Mouse (Mus musculus) erythroblast, embryonic 14.5 days (primary cell): ENCODE measurements around the gene Alg2. TPM values are rescaled to one million over a fixed set of nuclear protein-coding genes. Genes with fewer than 3 reads are reported as not detected.

Experiments used
- H3K27me3 ChIP-seq: 2 replicates; pipeline ENCODE4 v1.6.1; 2012; ENCODE audit warnings: inconsistent platforms; ENCODE audit not compliant: control insufficient read depth
- H3K36me3 ChIP-seq: 2 replicates; pipeline ENCODE4 v1.6.1; 2012; ENCODE audit warnings: mild to moderate bottlenecking, inconsistent platforms; ENCODE audit not compliant: control insufficient read depth
- H3K4me1 ChIP-seq: 2 replicates; pipeline ENCODE4 v1.6.1; 2012; ENCODE audit warnings: inconsistent platforms; ENCODE audit not compliant: control insufficient read depth
- H3K4me3 ChIP-seq: replicated peaks from 2 replicates; pipeline ENCODE3; 2012; ENCODE audit warnings: moderate library complexity, mild to moderate bottlenecking, inconsistent platforms
- H3K9me3 ChIP-seq: 2 replicates; pipeline ENCODE4 v1.6.1; 2012; ENCODE audit warnings: low read length, inconsistent platforms, mixed read lengths; ENCODE audit not compliant: control insufficient read depth
- GATA1 ChIP-seq: IDR thresholded peaks from 2 replicates; pipeline ENCODE4 v1.6.1; 2012; ENCODE audit warnings: low read length, inconsistent platforms, mixed read lengths
- TAL1 ChIP-seq: IDR thresholded peaks from 3 replicates; pipeline ENCODE4 v1.6.1; 2012; ENCODE audit warnings: low read length, inconsistent platforms, mixed read lengths
- polyA plus RNA-seq: library from polyadenylated mRNA; stranded (reverse); fragments of >175 nt; gene quantifications from 2 replicates; pipeline ENCODE4 v1.2.3, GENCODE M21; 2012

Alg2 gene
- polyA plus RNA-seq, 1 experiment, result 0.12 TPM

GRCm38 (mm10) chr4:47422946-47423345 is 51.2 kb downstream of the Alg2 start:
- no peaks in the 10 kb centered on the region for H3K9me3 ChIP-seq
- H3K36me3 ChIP-seq, result no peaks in the 10 kb centered on the region
- H3K4me3 ChIP-seq, result no peak overlapping the region
- peaks cover 7% of the 10 kb centered on the region for H3K4me1 ChIP-seq
- H3K27me3 ChIP-seq, result no peaks in the 10 kb centered on the region
- TF ChIP-seq GATA1 (no peak), TAL1 (no peak)

GRCm38 (mm10) chr4:47422194-47422593 is 51.9 kb downstream of the Alg2 start:
- Histone ChIP-seq H3K4me3 (no peak overlapping the region), H3K36me3 (no peaks in the 10 kb centered on the region), H3K9me3 (no peaks in the 10 kb centered on the region), H3K4me1 (peaks cover 7% of the 10 kb centered on the region), H3K27me3 (no peaks in the 10 kb centered on the region)
- TF ChIP-seq GATA1 (no peak), TAL1 (no peak)

- TF ChIP-seq GATA1 (no peak), TAL1 (no peak)
- Histone ChIP-seq H3K4me1 (peaks cover 7% of the 10 kb centered on the region), H3K36me3 (no peaks in the 10 kb centered on the region), H3K4me3 (no peak overlapping the region), H3K27me3 (no peaks in the 10 kb centered on the region), H3K9me3 (no peaks in the 10 kb centered on the region)
Measured at GRCm38 (mm10) chr4:47420191-47420590, 53.9 kb downstream of the Alg2 start.

DNA sequence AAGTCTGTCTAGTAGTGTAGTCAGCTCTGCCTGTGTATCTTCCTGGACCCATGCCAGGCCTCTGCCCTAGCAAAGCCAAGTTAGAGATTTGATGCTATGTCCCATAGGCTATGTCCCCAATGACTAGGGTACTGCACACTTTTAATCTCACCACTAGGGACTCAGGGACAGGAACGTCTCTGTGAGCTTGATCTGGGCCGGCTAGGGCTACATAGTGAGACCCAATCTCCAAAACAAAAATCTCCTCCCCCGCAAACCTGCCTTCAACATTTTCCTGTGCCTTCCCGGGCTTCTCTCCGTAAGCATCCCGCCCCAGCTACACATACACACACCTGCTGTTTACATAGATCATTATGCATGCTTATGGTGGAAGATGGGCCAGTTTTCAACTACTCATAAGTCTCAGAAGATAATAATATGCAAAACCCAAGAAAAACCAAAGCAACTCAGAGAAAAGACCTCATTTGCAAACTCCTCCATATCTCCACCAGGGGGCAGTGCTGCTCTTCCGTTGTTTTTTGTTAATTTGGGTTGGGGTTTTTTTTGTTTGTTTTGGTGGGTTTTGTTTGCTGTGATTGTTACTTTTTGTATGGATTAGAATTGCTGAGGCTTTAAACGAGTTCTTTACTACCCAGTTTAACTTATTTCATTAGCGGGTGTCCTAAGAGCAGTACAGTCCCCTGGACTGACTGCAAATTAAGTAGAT is 54.7 kb downstream of the Alg2 start:
- Histone ChIP-seq H3K9me3 (no peaks in the 10 kb centered on the region), H3K36me3 (no peaks in the 10 kb centered on the region), H3K4me3 (no peak overlapping the region), H3K4me1 (peaks cover 7% of the 10 kb centered on the region), H3K27me3 (no peaks in the 10 kb centered on the region)
- TF ChIP-seq TAL1 (no peak), GATA1 (no peak)

GRCm38 (mm10) chr4:47417871-47418270 is 56.3 kb downstream of the Alg2 start:
- Histone ChIP-seq H3K36me3 (no peaks in the 10 kb centered on the region), H3K27me3 (no peaks in the 10 kb centered on the region), H3K9me3 (no peaks in the 10 kb centered on the region), H3K4me3 (no peak overlapping the region), H3K4me1 (peaks cover 7% of the 10 kb centered on the region)
- TF ChIP-seq GATA1 (no peak), TAL1 (no peak)

Other genes with a start within 250 kb of the Alg2 start
- 0.01 and 0.03 TPM in 2 replicates for gene Tgfbr1, start 121.1 kb downstream of the Alg2 start, polyA plus RNA-seq
- 16.4 and 22.0 TPM in 2 replicates for gene Sec61b, start 325 bp upstream of the Alg2 start, polyA plus RNA-seq